Mouse (Mus musculus) left cerebral cortex, adult 2 months (tissue): ENCODE measurements around the gene Vwa3a. TPM values are rescaled to one million over a fixed set of nuclear protein-coding genes. Genes with fewer than 3 reads are reported as not detected.
"Not testable (repeated sequence)": the region's sequence is repeated elsewhere in the genome, so short reads cannot be mapped to it uniquely, and the experiment has no call there.

ENCODE experiments used
- DNase-seq, 2 experiments: peaks; one replicate each; pipeline ENCODE4 v3.0.0; 2021 to 2022; ENCODE audit warnings: low spot score in 2 of 2, mixed read lengths in 1 of 2; ENCODE audit errors: extremely low spot score in 1 of 2
- H3K27ac ChIP-seq: fragments of 200-600 bp; 2 replicates; pipeline ENCODE4 v1.8.1; 2022
- H3K4me3 ChIP-seq: fragments of 200-600 bp; 2 replicates; pipeline ENCODE4 v1.8.1; 2022
- CTCF ChIP-seq: fragments of 200-600 bp; IDR thresholded peaks from 2 replicates; pipeline ENCODE4 v1.8.1; 2022; ENCODE audit warnings: antibody characterized with exemption, mild to moderate bottlenecking, moderate library complexity
- intact Hi-C: fragments of 180-260 bp; cut with DNase I; formaldehyde crosslinking; loops from one replicate; pipeline ENCODE4 v1.15.1; 2025
- long read RNA-seq, 2 experiments: library from polyadenylated mRNA; stranded (forward); transcript quantifications; one replicate each; pipeline ENCODE4 v2.0.0; 2021; ENCODE audit warnings: borderline mapping rate in 2 of 2
- total RNA-seq, 2 experiments: library from RNA; stranded (reverse); gene quantifications; 2 replicates each; pipeline ENCODE4 v1.2.3; 2021

Vwa3a gene
- total RNA-seq, result 10 to 100 TPM; 12.7 to 14.8 TPM
- long read RNA-seq, experiment 1, full-length matches to known transcripts, result 2 of 14 reads
- long read RNA-seq, experiment 1, partial matches to known transcripts, result 7 of 14 reads
- long read RNA-seq, experiment 1, other reads (novel, unspliced or antisense), result 5 of 14 reads
- long read RNA-seq, experiment 2, partial matches to known transcripts, result 2 of 10 reads
- long read RNA-seq, experiment 2, other reads (novel, unspliced or antisense), result 7 of 10 reads

DNA sequence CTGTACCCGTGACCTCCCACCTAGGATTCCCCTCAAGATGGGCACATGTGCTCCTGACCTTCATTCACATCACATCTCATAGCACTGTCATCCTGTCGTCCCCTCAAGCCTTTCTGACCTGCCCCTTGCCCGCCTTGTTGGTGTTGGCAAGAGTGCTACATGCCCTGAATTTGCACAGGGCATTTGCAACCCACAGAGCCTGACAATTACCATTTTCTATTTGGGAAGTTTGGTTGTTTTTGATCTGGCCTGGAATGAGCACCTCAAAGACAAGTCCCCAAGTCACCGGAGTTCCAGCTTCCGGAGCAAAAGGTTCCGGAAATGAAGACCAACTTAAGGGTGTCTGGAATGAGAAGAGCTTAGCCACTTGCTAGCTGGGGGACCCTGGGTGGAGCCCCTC lies at the start of gene Vwa3a:
TSS of gene Vwa3a (plus strand) at position 301 of the 400 bp plus-strand sequence.
- no peak for TF ChIP-seq CTCF
- Histone ChIP-seq H3K4me3 (peak within 1 kb of the TSS; percentile 0; the same call in 1 of the 2 replicates), H3K27ac (peak within 1 kb of the TSS; percentile 76)
- DNase-seq, result no peak
- intact Hi-C loops, result no loop called here

DNA sequence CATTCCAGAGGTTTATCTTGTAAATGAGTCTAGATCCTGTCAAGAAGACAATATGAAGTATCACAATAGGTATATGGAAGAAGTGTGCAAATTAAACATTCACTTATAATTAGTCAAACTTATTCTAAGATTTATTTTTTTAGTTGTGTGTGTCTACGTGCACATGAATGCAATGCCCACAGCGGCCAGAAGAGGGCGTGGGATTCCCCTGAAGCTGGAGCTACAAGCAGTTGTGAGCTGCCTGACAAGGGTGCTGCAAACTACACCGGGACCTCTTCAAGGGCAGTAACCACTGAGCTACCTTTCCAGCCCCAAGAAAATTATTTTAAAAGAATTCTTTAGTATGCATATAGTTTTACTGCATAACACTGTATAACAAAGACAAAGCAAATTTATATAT lies 48.5 kb upstream of the Vwa3a start:
- Histone ChIP-seq H3K4me3 (no peak overlapping the region), H3K27ac (no peak overlapping the region)
- TF ChIP-seq CTCF, result peak; percentile 39
- intact Hi-C loops, result no loop called here
- DNase-seq, result no peak

DNA sequence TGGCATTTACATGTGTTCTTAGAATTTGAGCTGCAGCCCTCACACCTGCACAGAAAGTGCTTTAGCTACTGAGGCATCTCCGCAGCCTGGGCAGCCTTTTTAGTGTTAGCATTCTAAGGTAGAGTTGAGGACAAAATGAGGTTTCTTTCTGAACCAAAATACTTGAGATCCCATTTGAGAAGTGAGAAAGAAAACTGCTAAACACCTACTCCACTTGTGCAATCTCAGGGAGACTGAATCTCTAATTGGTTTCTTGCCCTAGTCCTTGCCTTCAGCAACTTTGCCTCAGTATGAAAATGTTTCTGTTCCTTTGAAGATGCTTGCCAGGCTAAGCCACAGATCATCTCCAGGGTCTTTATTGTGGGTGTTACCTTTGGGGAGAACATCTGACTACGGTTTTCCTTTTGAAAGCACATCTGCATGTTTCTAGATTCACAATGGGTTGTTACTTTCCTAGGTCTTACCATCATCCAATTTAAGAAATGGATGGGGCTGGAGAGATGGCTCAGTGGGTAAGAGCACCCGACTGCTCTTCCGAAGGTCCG lies 45.2 kb upstream of the Vwa3a start:
- intact Hi-C loops, result no loop called here
- no peak for DNase-seq
- TF ChIP-seq CTCF, result no peak
- H3K27ac ChIP-seq, result no peak overlapping the region
- H3K4me3 ChIP-seq, result no peak overlapping the region

DNA sequence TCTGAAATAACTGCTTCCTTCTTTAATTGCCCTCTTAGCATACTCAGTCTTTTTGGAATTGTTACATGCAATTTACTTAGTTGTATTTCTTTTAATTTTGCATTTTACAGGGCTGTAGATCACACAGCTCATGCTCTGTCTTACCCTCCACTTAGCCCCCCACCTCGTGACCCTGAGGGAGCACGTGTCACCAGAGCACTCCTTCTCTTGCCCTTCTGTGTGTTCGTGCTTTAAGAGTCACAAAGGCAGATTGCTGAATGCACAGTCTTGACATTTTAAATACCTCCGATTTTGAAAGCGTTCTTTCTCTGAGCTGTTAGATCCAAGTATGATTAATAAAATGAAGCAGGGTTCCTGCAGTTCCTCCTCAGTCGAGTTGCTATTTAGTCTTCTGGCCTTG lies 43.9 kb upstream of the Vwa3a start:
- no peak for DNase-seq
- intact Hi-C loops, result no loop called here
- no peak overlapping the region for H3K27ac ChIP-seq
- no peak for TF ChIP-seq CTCF
- no peak overlapping the region for H3K4me3 ChIP-seq

DNA sequence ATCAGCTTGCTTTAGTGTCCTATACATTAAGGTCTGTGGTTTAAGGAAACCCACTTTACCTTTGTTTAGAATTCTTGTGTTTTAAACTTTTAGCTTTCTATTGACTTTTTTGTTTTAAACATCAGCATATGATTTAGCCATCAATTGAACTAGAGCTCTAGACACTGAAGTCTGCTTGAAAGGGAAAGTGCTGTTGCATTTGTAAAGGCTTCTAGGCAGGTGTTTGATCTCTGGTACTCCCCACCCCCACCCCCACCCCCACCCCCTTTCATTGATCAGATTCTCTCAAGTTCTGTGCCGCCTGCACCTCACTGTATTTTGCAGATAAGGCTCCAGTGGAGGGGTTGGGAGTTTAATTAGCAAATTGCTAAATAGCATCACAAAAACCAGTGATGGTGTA lies 43.5 kb upstream of the Vwa3a start:
- intact Hi-C loops, result no loop called here
- TF ChIP-seq CTCF, result no peak
- no peak overlapping the region for H3K27ac ChIP-seq
- H3K4me3 ChIP-seq, result no peak overlapping the region
- no peak for DNase-seq

DNA sequence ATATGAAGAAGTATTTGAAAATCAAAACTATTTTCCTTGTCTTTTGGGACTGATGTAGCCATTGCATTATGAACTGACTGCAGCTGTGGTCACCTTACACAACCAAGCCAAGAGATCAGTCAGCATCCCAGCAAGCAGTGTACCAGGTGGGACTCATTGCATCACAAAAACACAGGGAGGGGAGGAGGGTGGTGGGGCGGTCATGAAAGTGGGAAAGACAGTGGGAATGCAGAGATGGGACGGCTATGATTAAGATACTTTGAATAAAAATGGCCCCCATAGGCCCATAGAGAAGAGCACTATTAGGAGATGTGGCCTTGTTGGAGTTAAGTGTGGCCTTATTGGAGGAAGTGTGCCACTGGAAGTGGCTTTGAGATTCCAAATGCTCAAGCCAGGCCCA lies 42.8 kb upstream of the Vwa3a start:
- no peak for DNase-seq
- intact Hi-C loops, result no loop called here
- TF ChIP-seq CTCF, result no peak

DNA sequence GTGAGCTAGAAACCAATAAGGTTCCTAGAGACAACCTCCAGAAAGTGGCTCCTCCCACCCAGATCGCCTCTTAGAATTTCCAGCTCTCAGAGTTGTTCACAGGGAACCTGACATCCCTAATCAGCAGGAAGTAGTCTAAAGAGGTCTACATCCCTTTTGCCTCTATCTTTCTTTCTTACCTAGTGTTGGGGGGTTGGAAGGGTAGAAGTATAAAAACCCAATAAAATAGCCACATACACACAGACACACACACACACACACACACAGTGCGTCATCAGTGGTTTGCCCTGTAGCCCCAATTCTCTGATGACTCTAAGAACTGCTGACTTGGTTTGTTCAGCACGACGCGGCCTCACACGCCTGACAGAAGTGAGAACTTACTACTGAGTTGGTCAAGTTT lies 39.5 kb upstream of the Vwa3a start:
- H3K4me3 ChIP-seq, result no peak overlapping the region
- DNase-seq, result no peak
- intact Hi-C loops, result no loop called here
- H3K27ac ChIP-seq, result no peak overlapping the region
- no peak for TF ChIP-seq CTCF

More for the DNA sequence above, 42.8 kb upstream of the Vwa3a start:
- Histone ChIP-seq H3K27ac (no peak overlapping the region), H3K4me3 (no peak overlapping the region)

DNA sequence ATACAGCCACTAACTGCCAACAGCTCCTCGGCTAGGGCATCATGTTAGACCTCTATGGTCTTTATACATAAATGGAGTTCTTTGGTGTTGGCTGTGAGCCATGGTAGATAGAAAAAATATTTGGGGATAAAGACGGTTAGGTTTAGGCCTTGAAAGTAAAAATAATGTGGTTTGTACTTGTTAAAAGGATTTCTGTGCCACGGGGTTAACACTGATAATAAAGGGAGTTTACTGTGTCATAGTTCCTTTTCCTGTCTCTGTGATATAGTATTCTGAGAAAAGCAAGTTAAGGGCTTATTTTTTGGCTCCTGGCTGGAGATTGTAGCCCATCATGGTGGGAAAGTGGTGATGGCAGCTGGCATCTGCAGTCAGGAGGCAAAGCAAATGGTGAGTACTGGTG lies 35.2 kb upstream of the Vwa3a start:
- Histone ChIP-seq H3K4me3 (no peak overlapping the region), H3K27ac (no peak overlapping the region)
- no peak for TF ChIP-seq CTCF
- DNase-seq, result no peak
- intact Hi-C loops, result no loop called here

DNA sequence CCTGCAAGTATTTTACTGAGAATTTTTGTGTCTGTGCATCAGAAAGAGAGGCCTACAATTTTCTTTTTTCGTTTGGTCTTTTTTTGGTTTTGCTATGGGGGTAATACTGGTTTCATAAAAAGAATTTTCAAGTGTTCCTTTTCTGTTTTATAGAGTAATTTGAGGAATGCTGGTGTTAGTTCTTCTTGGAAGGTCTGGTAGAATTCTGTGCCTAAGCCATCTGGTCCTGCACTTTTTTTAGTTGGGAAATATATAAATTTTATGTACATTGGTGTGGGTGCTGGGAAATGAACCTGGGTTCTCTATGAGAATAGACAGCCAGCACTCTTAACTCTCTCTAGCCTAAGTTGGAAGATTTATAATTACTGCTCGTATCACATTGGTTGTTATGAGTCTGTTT lies 27.0 kb upstream of the Vwa3a start:
- peak overlapping the region; percentile 73 for H3K27ac ChIP-seq
- intact Hi-C loops, result no loop called here
- no peak overlapping the region for H3K4me3 ChIP-seq
- TF ChIP-seq CTCF, result no peak
- no peak for DNase-seq

DNA sequence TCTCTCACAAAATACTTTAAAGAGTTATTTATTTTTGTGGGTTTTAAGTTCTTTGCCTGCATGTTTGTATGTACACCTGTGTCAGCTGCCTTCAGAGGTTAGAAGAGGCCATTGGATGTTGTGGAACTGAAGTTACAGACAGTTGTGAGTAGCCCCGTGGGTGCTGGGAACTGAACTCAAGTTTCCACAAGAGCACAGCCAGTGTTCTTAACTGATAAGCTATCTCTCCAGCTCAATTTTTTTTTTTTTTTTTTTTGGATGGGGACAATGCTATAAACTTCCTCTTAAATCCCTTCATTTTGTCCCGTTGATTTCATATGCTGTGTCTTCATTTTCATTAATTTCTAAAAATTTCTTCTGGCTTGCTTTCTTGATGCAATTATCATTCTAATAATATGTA lies 25.9 kb upstream of the Vwa3a start:
- intact Hi-C loops, result no loop called here
- no peak for DNase-seq
- no peak for TF ChIP-seq CTCF
- Histone ChIP-seq H3K27ac (no peak overlapping the region), H3K4me3 (no peak overlapping the region)

DNA sequence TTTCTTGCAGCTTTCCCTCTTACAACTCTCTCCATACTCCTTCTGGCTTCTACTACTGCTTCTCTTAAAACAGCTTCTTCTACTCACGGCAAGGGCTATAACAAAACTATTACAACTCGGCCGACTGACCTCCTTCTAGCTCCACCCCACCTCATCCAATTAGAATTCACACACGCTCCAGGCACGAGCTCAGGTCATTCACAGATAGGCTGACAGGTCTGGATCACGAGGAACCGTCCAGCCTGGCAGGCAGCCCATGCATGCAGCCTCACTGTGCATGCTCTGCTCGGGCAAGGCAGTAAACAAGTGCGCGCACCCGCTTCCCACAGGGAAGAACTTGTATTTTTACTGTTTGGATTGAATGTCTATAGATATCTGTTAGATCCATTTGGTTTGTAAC lies 25.2 kb upstream of the Vwa3a start:
- DNase-seq, H3K4me3 ChIP-seq, H3K27ac ChIP-seq, intact Hi-C loops: not testable (repeated sequence)

DNA sequence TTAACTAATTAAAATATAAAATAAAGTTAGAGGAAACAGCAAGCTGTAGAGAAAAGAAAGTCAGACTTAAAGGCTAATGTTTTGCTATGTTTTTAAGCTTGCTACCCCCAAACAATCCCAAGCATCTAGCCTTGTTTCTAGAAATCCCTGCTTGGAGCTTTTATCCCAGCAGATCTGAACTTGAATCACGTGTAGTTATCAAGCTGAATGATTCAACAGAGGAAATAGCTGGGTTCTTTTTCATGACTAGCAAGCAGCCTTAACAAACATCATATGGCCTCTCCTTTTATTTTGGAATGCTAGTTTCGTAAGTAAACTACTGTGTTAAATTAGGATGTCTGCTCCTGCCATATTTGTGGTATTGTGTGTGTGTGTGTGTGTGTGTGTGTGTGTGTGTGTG lies 21.9 kb upstream of the Vwa3a start:
- no peak for DNase-seq
- H3K4me3 ChIP-seq, result no peak overlapping the region
- no peak overlapping the region for H3K27ac ChIP-seq
- intact Hi-C loops, result no loop called here
- no peak for TF ChIP-seq CTCF

DNA sequence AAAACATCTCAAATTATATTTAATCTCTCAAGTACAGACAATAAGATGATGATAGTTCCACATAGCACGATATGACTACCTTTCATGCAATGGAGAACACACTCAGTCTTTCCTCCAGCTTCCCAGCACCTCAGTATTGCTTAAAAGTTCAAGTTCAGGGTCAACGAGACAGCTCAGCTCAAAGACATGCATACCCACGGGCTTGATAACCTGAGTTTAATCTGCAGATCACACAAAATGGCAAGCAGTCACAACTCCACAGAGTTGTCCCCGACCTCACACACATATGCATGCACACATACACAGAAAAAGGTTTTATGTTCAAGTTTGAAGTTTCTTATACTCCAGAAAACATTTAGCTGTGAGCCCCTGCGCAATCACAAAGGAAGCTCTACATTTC lies 18.1 kb upstream of the Vwa3a start:
- no peak for DNase-seq
- Histone ChIP-seq H3K4me3 (no peak overlapping the region), H3K27ac (no peak overlapping the region)
- TF ChIP-seq CTCF, result no peak
- intact Hi-C loops, result no loop called here
